Mouse (Mus musculus): Measurements from ENCODE around the gene Frat1.

Gene Frat1

GRCm38 (mm10) chr19:41829381-41830105 is at the start of gene Frat1:
TSS of gene Frat1 (plus strand) at chr19:41829970.
- DNase-seq: peak; percentile 92

- DNase-seq: no peak
Observed at GRCm38 (mm10) chr19:41786896-41787295, 42.9 kb upstream of the Frat1 start.

- DNase-seq: peak in 1 of 2 experiments; percentile 31
Observed at GRCm38 (mm10) chr19:41789110-41789961, 40.4 kb upstream of the Frat1 start.

- DNase-seq: no peak
Observed at GRCm38 (mm10) chr19:41791384-41791783, 38.4 kb upstream of the Frat1 start.

DNA sequence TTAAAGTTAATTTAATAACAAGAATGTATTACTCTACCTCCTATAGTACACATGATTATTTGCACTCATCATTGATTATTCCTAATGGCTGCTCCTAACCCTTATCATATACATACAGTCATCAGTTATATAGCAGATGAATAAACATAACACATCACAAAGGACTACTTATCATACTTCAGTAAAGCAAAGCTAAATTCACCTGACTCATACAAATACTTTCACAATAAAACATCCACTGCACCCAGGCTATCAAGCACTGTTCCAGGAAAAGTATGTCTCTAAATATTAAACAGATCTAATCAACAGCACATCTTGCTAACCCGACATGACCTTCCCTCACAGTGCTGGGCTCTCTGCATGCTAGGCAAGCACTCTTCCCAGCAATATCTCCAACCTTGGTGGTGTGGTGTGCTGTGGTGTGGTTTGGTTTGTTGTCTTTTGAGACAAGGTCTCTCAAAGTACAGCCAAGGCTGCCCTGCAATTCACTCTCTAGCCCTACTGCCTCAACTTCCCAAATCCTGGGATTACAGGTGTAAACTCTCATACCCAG is 36.8 kb upstream of the Frat1 start:
- no peak for DNase-seq

GRCm38 (mm10) chr19:41794017-41794416 is 35.8 kb upstream of the Frat1 start:
- DNase-seq: no peak

DNA sequence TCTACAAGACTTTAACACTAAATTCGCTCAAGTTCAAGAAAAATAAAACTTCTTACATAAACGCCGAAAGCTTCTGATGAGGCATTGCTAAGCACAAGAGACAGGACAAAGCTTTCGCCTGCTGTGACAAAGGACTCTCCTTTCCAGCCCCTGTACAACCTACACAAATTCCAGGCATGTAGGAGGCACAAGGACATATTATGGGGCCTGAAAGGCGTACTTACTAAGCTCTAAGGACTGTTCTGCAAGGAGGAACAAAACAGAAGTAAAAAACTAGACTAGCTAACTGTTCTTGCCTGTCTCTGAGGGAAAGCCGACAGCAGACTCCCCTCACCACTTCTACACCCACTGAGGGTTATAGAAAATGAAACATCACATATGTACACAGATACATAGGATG is 34.9 kb upstream of the Frat1 start:
- no peak for DNase-seq

GRCm38 (mm10) chr19:41796148-41796760 is 33.5 kb upstream of the Frat1 start:
- no peak for DNase-seq

GRCm38 (mm10) chr19:41796789-41797327 is 32.9 kb upstream of the Frat1 start:
- DNase-seq: no peak

- no peak for DNase-seq
Observed at GRCm38 (mm10) chr19:41797536-41797935, 32.2 kb upstream of the Frat1 start.

DNA sequence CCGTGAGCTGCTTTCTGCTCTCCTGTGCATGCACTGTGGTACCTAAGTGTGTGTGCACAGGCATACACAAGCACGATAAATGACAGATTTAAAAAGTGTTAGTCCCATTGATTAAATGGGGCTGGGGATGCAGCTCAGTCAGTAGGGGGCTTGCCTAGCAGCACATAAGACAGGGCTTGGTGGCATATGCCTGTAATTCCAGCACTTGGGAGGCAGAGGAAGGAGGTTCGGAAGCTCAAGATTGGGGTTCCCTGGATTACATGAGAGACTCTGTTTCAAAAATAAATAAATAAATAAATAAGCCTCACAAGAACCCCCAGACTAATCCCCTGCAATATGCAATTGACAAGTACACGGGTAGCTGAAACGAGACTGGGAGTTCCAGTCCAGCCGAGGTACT is 29.3 kb upstream of the Frat1 start:
- no peak for DNase-seq

DNA sequence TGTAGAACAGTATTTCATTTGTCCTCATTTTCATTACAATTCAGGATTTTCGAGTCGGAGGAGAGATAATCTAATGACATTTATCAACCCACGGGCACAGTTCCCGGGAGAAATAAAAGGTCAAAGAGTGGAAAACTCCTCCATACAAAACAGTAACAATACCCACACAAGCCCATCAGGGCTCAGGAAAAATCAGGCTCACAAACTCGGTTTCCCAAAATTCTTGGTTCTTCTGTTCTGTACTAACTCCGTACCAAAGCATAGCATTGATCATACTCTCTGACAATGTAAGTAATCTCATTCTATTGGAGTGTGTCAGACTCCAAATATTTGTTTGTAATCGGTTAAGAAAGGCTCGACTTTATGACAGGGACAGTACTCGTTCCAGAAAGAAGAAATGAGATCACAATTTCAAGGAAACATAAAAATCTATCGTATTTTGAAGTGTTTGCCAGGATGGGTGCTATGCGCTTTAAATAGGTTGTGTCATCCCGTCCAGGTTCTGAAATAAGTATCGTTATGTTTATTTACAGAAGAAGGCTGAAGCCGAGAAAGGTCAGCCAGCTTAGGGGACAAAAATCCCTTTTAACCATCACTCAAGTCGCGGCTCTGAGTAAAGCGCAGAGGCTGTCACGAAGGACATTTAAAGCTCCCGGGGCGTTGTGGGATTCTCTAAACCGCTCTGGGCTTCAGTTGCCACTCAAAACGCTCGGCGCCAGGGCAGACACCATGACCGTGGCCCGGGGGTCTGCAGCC is 28.6 kb upstream of the Frat1 start:
- DNase-seq: no peak

DNA sequence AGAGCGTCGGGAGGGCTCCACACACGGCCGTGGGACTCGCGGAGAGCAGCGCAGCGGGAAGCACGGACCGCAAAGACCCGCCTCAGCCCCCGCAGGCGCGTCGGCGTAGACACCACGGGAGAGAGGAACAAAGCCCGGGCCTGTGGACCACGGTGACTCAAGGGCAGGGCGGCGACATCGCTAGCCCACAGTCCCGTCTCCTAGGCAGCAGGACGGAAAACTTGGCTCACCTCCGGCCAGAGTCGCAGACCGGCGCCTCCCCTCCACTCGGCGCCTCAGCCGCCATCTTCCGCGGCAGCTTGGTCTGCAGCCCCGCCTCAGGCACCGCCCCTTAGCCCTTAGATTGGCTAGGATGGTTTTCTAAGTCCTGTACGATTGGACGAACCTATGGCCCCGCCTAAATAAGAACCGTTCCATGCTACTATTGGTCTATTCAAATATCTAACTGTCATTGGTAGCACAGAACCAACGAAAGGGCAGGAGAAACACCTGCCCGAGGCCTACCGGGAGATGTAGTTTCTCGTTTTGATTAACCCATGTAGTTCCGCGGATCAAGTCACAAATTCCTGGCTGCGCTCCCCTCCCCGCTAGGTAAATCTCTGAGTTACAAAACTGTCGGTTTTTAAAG is 27.9 kb upstream of the Frat1 start, which contains the start of gene Arhgap19:
Gene Arhgap19, minus strand, starts transcription at position 306 of the 628 bp plus-strand sequence.
- DNase-seq: peak; percentile 93 to 94

DNA sequence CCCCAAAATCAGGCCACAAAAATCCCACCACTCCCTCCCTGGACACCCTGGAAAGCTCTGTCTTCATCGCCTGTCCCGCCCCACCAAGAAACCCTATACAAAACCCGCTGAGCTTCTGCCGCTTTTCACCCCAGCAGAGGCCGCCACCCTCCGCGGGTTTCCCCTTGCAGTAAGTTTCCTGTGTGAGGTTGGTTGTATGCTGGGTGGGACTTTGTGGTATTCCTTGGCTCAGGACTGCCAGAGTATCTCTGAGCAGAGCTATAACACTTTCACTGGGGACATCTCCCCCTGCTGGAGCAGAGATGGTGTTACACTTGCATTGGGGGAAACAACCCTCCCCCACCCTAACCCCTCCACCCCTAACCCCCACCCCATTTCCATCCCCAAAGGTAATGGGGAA is 26.4 kb upstream of the Frat1 start:
- peak; percentile 39 to 44 for DNase-seq

DNA sequence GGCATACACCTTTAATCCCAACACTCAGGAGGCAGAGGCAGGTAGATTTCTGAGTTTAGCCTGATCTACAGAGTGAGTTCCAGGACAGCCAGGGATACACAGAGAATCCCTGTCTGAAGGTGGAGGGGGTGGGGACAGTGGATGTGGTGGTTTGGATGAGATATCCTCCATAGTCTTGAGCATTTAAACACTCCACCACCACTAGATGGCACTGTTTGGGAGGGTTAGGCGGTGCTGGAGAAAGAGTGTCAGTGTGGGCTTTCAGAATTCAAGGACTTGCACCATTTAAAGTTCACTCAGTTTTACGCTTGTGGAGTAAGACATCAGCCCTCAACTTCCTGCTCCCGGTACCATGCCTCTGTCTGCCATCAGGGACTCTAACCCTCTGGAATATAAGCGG is 23.9 kb upstream of the Frat1 start:
- no peak for DNase-seq

- no peak for DNase-seq
Observed at GRCm38 (mm10) chr19:41807497-41807896, 22.3 kb upstream of the Frat1 start.

DNA sequence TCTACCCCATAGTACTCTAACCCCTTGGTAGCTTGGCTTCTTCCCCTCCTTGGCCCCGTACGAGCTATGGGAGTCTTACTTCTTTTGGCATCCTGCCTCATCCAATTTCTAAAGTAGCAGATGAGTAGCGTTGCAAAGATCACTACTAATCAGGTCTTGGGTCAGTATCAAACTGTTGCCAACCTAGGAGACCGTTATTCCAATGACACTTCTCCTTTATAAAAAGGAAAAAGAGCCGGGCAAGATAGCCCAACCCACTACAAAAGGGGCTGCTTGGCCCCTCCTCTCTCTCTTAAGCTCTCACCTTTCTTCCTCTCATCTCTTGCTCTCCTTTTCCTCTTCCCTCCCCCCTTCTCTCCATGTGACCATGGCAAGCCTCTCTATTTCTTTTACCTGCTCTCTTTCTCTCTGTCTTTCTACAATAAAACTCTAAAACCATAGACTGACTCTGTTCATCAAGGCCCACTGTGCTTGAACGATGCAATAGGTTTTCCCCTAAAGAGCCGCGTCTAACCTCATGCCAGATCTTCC is 21.6 kb upstream of the Frat1 start:
- no peak for DNase-seq

GRCm38 (mm10) chr19:41810074-41810473 is 19.7 kb upstream of the Frat1 start:
- no peak for DNase-seq

GRCm38 (mm10) chr19:41812525-41812924 is 17.2 kb upstream of the Frat1 start:
- DNase-seq: no peak

GRCm38 (mm10) chr19:41813374-41813773 is 16.4 kb upstream of the Frat1 start:
- DNase-seq: no peak

GRCm38 (mm10) chr19:41816410-41816809 is 13.4 kb upstream of the Frat1 start:
- no peak for DNase-seq
